Mouse (Mus musculus) hindbrain, embryonic 12.5 days (tissue): ENCODE data around the gene Vmn1r93. TPM values are rescaled to one million over a fixed set of nuclear protein-coding genes. Genes with fewer than 3 reads are reported as not detected.
"Not testable (repeated sequence)": the region's sequence is repeated elsewhere in the genome, so short reads cannot be mapped to it uniquely, and the experiment has no call there.

ENCODE experiments used
- ATAC-seq: fragments of 200-750 bp; cut with Nextera tagmentation; 2 replicates; pipeline ENCODE4 v1.8.0; 2017; ENCODE audit warnings: moderate TSS enrichment; ENCODE audit not compliant: low FRiP score
- H3K27ac ChIP-seq: fragments of 300-500 bp; sonication (generic); 2 replicates; pipeline ENCODE4 v1.5.1; 2016; ENCODE audit warnings: mild to moderate bottlenecking
- H3K27me3 ChIP-seq: fragments of 300-500 bp; sonication (generic); 2 replicates; pipeline ENCODE4 v1.6.1; 2016; ENCODE audit warnings: mild to moderate bottlenecking
- H3K36me3 ChIP-seq: fragments of 300-500 bp; sonication (generic); 2 replicates; pipeline ENCODE4 v1.6.1; 2016; ENCODE audit warnings: mild to moderate bottlenecking
- H3K4me1 ChIP-seq: fragments of 300-500 bp; sonication (generic); 2 replicates; pipeline ENCODE4 v1.6.1; 2016
- H3K4me2 ChIP-seq: fragments of 300-500 bp; sonication (generic); replicated peaks from 2 replicates; pipeline ENCODE4 v1.6.1; 2016; ENCODE audit warnings: mild to moderate bottlenecking
- H3K4me3 ChIP-seq: fragments of 300-500 bp; sonication (generic); 2 replicates; pipeline ENCODE4 v1.5.1; 2016; ENCODE audit warnings: mild to moderate bottlenecking
- H3K9ac ChIP-seq: fragments of 300-500 bp; sonication (generic); 2 replicates; pipeline ENCODE4 v1.6.1; 2016; ENCODE audit warnings: mild to moderate bottlenecking, moderate library complexity
- H3K9me3 ChIP-seq: fragments of 300-500 bp; sonication (generic); replicated peaks from 2 replicates; pipeline ENCODE4 v1.6.1; 2016; ENCODE audit warnings: mild to moderate bottlenecking
- WGBS: fragments of 180-500 bp; shearing (Covaris S2); methylation state at CpG from one replicate; pipeline ENCODE4 v1.1.7; 2016; 5-methylcytosine and 5-hydroxymethylcytosine counted together
- polyA plus RNA-seq: library from polyadenylated mRNA; unstranded; fragments of >200 nt; fragmentation: Nextera tagmentation; extraction: Ambion mirVana; gene quantifications from 2 replicates; pipeline ENCODE4 v1.2.1, GENCODE M21; 2016

The Vmn1r93 gene
- polyA plus RNA-seq, result not detected in 2 replicates

GRCm38 (mm10) chr7:20138988-20139387 lies at the start of gene Vmn1r93:
Gene Vmn1r93, minus strand, starts transcription at chr7:20139088.
- H3K4me2 ChIP-seq, H3K4me3 ChIP-seq, H3K27me3 ChIP-seq, H3K36me3 ChIP-seq, H3K9ac ChIP-seq, H3K27ac ChIP-seq, ATAC-seq, H3K9me3 ChIP-seq, H3K4me1 ChIP-seq: not testable (repeated sequence)
- no CpG with 5 or more reads among the region's 5 CpGs for WGBS

DNA sequence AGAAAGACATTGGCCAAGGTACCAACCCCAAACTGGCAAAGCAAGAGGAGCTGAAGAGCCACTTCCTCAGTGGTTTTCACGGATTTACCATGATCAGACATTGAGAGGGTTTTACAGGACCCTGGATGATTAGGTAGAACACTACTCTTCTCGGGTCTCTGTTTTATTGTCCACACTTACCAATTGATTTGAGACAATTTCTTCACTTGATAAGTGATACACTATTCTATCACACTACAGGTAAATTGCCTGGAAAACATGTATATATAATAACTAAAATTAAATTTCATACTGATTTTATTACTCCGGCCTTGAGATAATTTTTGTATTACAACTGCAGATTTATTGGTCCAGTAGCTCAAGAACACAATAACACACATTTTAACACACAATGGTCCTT lies 29.4 kb upstream of the Vmn1r93 start, which contains the start of gene Vmn1r94:
Vmn1r94 (minus strand) TSS at position 101 of the 400 bp plus-strand sequence.
- H3K36me3 ChIP-seq, ATAC-seq, H3K9ac ChIP-seq, H3K9me3 ChIP-seq, H3K4me2 ChIP-seq, H3K4me1 ChIP-seq, H3K4me3 ChIP-seq, H3K27me3 ChIP-seq, H3K27ac ChIP-seq: not testable (repeated sequence)
- no CpG with 5 or more reads among the region's 3 CpGs for WGBS

- not testable (repeated sequence) for H3K27me3 ChIP-seq, H3K27ac ChIP-seq, H3K9me3 ChIP-seq, H3K36me3 ChIP-seq, H3K4me2 ChIP-seq, H3K9ac ChIP-seq, ATAC-seq, H3K4me1 ChIP-seq, H3K4me3 ChIP-seq
- no CpG with 5 or more reads among the region's 2 CpGs for WGBS
Measured at GRCm38 (mm10) chr7:20122479-20122878, 16.4 kb downstream of the Vmn1r93 start, which contains the start of gene Gm16442. Gene Gm16442, minus strand, starts transcription at chr7:20122579.

- not testable (repeated sequence) for H3K4me2 ChIP-seq, H3K4me1 ChIP-seq, H3K27ac ChIP-seq, H3K36me3 ChIP-seq, H3K27me3 ChIP-seq, H3K4me3 ChIP-seq, H3K9me3 ChIP-seq, ATAC-seq, H3K9ac ChIP-seq
- WGBS, result 87% methylated on average over 5 of the region's 5 CpGs
Measured at GRCm38 (mm10) chr7:20099380-20099779, 39.5 kb downstream of the Vmn1r93 start, which contains the start of gene Vmn1r91. Gene Vmn1r91, plus strand, starts transcription at chr7:20099680.

Other genes starting within 250 kb of the Vmn1r93 start
- 4.6 and 6.1 TPM in 2 replicates for gene Pvr, start 217.9 kb downstream of the Vmn1r93 start, polyA plus RNA-seq
- 0.32 TPM in 1 of 2 replicates, not detected in the other for gene Igsf23, start 188.3 kb downstream of the Vmn1r93 start, polyA plus RNA-seq
- not detected in 2 replicates for gene Ceacam20, start 173.7 kb downstream of the Vmn1r93 start, polyA plus RNA-seq
- not detected in 2 replicates for gene Nlrp9b, start 147.6 kb downstream of the Vmn1r93 start, polyA plus RNA-seq
- gene Vmn1r91, start 39.4 kb downstream of the Vmn1r93 start, polyA plus RNA-seq, result not detected in 2 replicates
- gene Gm16442, start 16.5 kb downstream of the Vmn1r93 start, polyA plus RNA-seq, result not detected in 2 replicates
- not detected in 2 replicates for gene Vmn1r94, start 29.3 kb upstream of the Vmn1r93 start, polyA plus RNA-seq
- gene Vmn1r95, start 54.6 kb upstream of the Vmn1r93 start, polyA plus RNA-seq, result not detected in 2 replicates
- gene Gm6164, start 66.5 kb upstream of the Vmn1r93 start, polyA plus RNA-seq, result not detected in 2 replicates
- not detected in 2 replicates for gene Gm4498, start 94.7 kb upstream of the Vmn1r93 start, polyA plus RNA-seq
- gene Gm5890, start 123.7 kb upstream of the Vmn1r93 start, polyA plus RNA-seq, result not detected in 2 replicates
- gene Gm4133, start 195.0 kb upstream of the Vmn1r93 start, polyA plus RNA-seq, result not detected in 2 replicates
- gene Gm5728, start 236.3 kb upstream of the Vmn1r93 start, polyA plus RNA-seq, result not detected in 2 replicates